Mouse (Mus musculus): Measurements from ENCODE around the gene Asna1.

The Asna1 gene

DNA sequence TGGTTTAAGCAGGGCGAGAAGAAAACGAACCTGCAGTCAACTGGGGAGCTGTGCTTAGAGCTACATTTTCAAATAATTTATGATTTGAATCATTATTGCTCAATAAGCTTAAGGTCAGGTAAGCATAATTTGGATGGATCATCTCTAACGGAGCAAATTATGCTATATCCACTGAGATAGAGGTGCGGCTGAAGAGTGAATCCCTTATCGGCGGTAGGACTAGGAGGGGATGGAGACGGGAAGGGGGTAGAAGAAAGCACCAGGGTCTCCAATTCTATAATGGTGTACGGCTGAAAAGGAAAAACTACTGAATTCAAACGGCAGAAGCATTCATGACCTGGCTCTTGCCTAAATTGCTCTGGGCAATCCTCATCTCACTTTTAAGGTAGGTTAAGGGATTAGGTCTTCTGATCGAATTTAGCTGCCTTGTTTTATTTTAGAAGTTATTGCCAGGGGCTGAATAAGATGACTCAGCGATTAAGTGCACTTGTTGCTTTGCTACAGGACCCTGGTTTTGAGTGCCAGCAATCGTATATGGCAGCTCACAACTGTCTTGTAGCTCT lies 10.2 kb upstream of the Asna1 start:
- DNase-seq (ENCODE audit: low spot score in 2 of 2), result no peak

DNA sequence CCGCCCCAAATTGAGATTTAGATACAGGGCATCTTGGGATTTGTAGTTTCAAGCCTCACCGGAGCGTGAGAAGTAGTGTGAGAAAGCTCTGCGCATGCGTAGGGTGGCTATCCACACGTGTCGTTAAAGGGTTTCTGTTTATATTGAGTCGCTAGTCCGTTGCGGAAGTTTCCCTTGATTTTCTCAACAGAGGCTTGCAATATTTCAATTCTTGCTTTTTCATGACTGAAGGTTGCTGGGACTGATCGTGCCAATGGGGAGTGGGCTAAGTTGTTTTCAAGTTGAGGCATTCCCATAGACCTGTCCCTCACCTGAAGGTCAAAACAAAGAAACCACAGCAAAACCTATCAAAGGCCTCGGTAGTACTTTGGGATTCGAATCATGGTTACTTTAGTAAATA lies 9.7 kb upstream of the Asna1 start:
- DNase-seq (ENCODE audit: low spot score in 2 of 2), result peak; percentile 55 to 73

DNA sequence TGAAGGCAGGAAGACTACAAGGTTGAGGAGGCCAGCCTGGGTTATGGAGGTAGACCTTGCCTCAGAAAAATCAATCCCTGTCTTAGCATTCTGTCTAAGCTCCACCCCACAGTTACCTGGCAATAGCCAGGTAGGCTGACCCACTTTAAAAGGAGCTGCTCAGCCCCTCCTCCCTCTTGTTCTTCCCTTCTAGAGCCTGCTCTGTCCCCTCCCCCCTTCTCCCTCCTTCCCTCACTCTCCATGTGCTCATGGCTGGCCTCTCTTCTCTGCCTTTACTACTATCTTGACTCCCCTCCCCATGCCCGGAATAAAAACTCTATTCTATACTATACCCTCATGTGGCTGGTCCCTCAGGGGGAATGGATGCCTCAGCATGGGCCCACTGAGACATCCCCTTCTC lies 8.8 kb upstream of the Asna1 start:
- no peak for DNase-seq (ENCODE audit: low spot score in 2 of 2)

DNA sequence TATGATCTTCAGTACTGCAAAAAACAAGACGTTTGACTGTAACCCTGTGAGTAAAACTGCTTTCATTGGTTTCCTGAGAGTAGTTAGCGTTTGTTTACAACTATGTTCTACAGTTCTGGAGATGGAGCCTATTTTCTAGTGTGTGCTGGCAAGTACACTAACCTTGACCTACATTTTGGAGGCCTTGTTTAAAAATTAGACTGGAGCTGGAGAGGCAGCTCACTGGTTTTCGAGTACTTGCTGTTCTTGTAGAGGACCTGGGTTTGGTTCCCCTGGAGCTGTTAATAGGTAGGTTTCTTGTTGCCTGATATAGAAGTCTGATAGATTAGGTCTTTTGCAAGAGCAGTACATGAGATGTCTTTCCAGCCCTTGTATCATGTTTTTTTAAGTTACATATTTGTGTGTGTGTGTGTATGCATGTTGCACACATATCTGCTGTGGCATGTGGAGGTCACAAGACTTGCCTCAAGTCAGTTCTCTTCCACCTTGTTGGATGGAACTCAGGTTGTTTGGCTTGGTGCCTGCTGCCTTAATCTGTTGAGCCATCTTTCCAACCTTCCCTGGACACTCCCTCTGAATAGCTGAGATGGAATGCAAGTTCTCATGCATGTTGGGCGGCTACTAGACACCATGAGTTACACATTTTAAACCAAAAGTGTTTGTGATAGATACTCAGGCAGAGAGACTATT lies 7.7 kb upstream of the Asna1 start:
- DNase-seq (ENCODE audit: low spot score in 2 of 2), result no peak

DNA sequence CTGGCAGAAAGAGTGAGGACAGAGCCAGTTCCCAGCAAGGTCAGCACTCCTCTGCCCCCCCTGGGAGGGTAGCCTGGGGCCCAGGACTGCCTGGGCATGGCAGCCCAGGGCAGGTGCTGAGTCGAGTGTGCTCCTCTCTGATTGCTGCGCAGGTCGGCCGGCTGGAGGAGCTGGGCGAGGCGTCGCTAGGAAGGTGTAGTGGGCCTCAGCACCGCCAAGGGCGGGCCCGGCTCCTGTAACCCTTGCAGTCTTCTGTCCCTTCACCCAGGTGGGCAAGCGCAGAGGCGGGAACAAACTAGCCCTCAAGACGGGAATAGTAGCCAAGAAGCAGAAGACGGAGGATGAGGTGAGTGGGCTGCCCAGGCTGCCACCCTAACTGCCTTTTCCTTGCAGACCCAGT lies 4.2 kb upstream of the Asna1 start:
- DNase-seq (ENCODE audit: low spot score in 2 of 2), result no peak

DNA sequence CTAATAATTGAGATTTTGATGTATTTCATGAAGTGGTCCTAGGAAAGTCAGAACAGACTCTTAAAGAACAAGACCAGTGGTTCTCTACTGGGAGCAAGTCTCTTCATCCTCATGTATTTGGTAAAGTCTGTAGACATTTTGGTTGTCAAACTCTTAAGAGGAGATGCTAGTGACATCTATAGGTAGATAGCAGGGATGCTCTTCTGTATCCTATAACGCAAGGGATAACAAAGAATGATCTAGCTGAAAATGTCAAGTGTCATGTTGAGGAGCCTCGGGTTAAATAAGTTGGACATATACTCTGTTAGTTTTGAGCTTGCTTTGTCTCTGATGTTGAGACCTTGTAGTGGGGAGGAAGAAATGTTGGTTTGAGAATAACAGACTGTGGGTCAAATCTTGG lies 2.8 kb upstream of the Asna1 start:
- no peak for DNase-seq (ENCODE audit: low spot score in 2 of 2)

DNA sequence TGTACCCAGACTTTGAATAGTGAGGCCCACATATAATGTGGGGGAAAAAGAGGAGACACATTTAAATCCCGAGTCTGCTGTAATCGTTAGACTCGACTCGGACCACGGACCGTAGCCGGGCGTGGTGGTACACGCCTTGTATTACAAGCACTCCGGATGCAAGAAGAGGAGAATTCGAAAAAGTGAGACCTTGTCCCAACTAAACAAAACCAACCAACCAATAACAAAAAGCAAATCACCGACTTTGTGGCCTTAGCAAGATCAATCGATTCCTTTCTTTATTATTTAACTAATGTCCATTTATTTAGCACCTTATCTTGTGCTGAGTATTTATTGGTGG lies 2.4 kb upstream of the Asna1 start:
- no peak for DNase-seq (ENCODE audit: low spot score in 2 of 2)

DNA sequence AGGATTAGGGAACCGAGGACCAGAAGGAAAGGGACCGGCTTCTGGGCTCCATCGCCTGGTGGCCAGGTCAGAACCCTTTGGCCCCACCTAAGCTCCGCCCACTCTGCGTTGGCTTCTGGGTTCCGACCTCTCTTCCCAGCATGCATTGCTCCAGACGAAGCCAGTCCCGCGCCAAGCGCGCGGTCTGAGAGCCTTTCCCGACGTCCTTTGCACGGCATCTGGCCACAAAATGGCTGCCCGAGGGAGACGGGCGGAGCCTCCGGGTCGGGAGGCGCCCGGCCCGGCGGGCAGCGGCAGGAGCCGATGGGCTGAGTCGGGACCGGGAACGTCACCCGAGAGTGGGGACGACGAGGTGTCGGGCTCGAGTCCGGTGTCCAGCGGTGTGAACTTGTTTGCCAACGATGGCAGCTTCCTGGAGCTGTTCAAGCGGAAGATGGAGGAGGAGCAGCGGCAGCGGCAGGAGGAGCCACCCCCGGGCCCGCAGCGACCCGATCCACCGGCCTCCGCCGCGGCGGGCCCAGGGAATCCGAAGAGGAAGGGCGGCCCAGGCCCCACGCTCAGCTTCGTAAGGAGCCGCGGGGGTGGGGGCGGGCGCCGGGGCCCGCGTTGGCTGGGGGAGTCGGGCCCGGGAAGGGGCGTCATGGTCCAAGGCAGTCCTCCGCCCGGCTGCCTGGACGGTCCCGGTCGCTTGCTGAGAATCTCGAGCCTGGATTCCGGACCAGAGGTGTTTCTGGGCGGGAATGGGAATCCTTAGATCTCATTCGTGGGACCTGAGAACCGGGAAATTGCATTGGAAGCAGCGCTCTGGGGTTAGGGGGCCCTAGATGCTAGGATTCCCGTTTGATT lies 1.8 kb upstream of the Asna1 start, which contains the start of gene Trir:
Gene Trir, plus strand, starts transcription at position 154 of the 846 bp plus-strand sequence.
- DNase-seq (ENCODE audit: low spot score in 2 of 2), result peak; percentile 95

DNA sequence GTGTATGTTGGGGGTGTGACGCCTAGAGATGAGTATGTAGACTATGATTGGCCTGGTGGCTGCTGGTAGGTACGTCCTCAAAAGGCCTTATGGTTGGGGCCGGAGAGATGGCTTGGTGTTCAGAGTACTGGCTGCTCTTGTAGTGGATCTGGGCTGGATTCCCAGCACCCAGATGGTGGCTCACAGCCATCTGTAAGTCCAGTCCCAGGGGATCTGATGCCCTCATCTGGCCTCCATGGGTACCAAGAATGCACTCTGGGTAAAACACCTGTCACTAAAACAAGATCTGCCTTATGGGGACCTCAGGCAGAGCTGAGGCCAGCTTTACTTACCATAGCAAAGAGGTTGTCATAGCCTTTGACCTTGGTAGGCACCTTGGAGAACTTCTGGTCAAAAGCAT lies 1.2 kb downstream of the Asna1 start:
- DNase-seq (ENCODE audit: low spot score in 2 of 2), result no peak

DNA sequence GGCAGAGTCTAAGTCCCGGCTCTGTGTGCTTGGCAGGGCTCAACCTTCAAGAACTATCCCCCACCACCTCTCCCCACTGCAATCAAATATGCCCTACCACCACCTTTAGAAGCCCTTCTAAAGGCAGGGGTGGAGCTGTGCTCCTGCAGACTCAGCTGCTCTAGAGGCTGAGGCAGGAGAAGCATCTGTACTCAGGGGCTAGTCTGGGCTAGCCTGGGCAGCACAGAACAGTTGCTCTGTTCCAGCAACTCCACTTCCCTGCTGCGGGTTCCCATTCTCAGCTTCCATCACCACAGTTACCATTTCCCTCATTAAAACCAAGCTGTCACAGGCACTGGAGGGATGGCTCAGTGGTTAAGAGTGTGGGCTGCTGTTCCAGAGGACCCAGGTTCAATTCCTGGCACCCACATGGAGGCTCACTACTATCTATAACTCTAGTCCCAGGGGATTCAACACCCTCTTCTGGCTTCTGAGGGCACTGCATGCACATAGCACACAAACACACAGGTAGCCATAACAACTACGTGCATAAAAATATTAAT lies 3.5 kb downstream of the Asna1 start:
- no peak for DNase-seq (ENCODE audit: low spot score in 2 of 2)

DNA sequence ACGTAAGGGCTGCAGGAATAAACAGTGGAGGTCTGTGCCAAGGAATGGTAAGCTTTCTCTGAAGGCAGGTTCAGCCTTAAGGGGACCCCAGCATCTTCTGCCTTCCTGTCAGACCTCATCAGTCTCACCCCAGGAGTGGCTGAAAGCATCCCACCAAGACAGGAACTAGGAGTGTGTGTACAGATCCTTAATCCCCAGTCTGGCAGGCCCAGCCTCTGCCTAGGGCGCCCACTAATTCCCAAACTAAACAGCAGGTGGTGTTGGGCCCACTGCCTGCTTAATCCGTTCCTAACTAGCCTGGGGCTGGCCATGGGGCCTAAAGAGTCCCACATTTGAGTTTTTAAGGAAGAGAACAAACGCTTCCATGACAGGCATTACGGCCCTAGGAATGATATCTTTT lies 7.9 kb downstream of the Asna1 start:
- DNase-seq (ENCODE audit: low spot score in 2 of 2), result no peak

DNA sequence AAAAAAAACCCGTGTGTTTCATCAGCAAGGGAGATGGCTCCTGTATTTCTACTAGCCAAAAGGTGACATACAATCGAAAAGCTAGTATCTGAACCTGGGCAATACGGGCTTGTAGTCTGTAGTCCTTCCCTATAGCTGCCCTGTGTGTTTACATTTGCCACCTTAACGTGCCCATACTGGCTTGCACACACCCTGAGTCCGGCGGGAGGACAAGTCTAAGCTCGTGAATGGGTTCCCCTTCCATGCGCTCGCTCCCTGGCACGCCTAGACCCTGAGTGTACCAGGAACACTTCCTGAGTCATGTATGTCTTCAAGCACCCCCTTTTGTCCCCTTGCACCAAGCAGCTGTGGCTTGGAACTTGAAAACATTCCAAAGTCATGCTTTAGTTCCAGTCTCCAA lies 8.4 kb downstream of the Asna1 start:
- no peak for DNase-seq (ENCODE audit: low spot score in 2 of 2)

DNA sequence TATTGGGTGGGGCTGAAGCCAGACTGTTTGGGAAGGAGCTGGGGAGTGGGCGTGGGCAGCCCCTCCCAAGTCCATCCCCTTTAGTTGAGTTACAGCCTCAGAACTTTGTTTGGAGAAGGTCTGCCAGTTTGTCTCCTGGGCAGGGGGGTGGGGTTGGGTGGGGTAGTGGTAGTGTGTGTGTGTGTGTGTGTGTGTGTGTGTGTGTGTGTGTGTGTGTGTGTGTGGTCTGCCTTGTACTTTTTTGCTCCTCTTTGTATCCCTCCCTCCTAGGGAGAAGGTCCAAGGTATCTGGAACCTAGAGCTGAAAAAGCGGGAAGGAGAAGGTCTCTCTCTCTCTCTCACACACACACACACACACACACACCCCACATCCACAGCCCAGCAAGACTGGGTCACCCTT lies 10.7 kb downstream of the Asna1 start, which contains the start of gene Best2:
Gene Best2, minus strand, starts transcription at position 101 of the 400 bp plus-strand sequence.
- DNase-seq (ENCODE audit: low spot score in 2 of 2), result no peak

DNA sequence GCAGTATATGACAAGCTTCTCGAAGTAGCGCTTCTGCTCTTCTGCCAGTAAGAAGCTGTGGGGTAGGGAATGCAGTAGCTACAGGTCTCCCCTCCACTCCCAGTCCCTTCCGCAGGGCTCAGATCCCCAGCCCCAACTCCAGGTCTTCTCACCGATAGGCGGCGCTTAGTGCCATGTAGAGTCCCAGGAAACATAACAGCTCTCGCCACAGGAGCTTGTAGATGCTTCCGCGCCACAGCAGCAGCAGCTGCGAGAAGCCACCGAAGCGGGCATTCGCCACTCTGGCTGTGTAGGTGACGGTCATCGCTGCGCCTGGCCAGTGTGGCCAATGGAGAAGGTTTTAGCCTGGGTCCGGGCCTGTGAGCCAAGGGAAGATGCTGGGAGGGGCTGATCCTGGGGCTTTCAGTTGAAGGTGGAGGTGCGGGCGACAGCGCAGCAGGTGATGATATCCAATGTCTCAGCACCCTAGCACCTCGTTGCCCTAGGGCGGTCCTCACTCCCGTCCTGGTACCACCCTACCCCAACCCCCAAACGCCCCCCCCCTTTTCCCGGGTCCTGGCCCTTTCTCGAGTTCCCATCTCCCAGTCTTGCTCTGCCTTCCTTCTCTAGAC lies 11.7 kb downstream of the Asna1 start:
- DNase-seq (ENCODE audit: low spot score in 2 of 2), result peak; percentile 36 to 59

DNA sequence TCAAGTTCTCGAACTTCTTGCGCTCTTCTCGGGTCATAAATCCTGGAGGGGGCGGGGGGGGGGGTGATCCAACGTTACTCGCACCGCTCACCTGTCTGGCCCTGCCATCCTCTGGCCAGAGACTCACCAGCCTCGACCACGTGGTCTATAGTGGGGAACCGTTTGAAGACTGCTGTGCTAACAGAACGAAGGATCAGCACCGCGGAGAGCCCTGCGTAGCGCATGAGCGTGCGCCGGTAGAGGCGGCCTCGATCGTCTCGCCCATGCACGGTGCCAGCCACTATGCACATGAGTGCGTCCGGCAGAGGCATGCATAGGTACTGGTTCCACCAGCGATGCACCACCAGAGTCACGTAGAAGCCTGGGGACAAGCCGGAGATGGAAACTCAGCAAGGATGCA lies 13.8 kb downstream of the Asna1 start:
- no peak for DNase-seq (ENCODE audit: low spot score in 2 of 2)

DNA sequence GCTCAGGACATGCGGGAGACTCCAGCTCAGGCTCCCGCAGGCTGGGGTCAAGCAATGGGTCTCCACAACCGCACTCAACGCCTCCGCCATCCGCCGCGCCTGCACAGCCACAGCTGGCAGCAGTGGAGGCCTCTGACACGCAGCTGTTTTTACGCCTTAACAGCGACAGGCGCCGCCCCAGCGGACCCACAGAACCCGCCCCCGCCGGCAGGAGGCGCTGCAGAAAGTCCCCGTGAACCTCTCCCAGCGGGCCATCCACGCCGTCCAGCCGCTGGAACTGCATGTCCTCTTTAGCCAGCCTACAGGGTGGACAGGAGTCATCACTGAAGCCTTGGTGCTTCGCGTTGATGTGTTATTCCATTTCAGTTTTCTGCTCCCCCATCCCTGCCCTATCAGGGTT lies 17.4 kb downstream of the Asna1 start:
- DNase-seq (ENCODE audit: low spot score in 2 of 2), result peak in 1 of 2 experiments; percentile 60

DNA sequence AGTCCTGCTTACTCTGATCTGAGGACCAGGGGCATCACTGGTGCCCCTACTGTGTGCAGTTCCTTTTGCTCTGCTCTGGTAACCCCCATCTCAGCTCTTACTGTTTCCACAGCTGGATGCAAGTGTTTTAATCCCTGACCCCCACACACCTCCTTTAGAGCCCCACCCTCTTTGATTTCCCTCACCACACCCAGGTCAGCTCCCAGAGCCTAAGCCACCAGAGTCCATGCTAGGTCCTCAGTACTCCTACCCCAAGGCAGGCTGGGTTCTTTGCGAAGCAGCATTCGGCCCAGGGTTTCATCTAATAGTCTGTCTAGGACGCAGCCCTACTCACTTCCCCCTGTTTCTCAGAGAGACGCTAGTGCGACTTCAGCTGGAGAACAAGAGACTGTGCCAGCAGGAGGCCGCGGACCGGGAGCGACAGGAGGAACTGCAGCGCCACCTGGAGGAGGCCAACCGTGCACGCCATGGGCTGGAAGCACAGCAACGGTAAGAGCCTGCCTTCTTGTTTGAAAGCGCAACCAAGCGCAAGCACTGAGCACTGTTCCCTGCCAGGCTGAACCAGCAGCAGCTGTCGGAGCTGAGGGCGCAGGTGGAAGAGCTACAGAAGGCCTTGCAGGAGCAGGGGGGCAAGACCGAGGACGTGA lies 27.3 kb downstream of the Asna1 start:
- peak; percentile 83 to 92 for DNase-seq (ENCODE audit: low spot score in 2 of 2)

DNA sequence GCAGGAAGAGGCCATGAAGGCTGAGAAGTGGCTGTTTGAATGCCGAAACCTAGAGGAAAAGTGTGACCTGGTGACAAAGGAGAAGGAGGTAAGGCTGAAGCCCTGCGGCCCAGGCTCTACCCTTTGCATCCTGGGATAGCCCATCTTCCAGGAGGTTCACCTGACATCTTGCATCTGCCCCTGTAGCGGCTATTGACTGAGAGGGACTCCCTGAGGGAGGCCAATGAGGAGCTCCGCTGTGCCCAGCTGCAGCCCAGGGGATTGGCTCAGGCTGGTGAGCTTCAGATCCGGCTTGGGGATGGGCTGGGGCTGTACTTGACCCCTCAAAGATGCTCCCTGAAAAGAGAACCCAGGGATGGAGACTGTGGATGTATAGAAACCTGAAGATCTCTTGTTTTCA lies 28.1 kb downstream of the Asna1 start:
- no peak for DNase-seq (ENCODE audit: low spot score in 2 of 2)

DNA sequence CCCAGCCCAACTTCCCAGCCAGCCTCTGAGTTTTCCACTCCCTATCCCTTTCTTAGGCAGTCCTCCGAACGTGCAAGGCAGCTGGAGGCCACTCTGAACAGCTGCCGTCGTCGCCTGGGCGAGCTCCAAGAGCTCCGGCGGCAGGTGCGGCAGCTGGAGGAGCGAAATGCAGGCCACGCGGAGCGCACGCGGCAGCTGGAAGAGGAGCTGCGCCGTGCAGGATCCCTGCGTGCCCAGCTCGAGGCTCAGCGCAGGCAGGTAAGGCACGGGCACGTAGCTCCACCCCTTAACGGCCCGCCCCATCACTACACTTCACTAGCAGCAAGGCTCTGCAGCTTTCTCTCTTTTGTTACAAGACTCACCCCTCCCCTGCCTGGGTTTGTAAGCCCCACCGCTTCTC lies 29.4 kb downstream of the Asna1 start:
- DNase-seq (ENCODE audit: low spot score in 2 of 2), result no peak

DNA sequence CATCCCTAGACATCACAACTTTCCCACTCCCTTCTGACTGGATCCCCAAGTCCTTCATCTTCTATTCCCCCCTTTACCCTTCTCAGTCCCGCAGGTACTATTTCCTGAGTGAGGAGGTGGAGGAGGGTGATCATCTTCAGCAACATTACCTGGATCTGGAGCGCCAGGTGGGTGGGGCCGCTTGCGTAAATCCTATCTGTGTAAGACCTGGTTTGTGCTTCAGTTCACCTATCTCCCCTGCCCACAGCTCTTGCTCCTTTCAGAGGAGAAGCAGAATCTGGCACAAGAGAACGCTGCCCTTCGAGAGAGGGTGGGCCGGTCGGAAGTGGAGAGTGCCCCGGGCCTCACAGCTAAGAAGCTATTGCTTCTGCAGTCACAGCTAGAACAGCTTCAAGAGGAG lies 30.7 kb downstream of the Asna1 start:
- no peak for DNase-seq (ENCODE audit: low spot score in 2 of 2)

DNA sequence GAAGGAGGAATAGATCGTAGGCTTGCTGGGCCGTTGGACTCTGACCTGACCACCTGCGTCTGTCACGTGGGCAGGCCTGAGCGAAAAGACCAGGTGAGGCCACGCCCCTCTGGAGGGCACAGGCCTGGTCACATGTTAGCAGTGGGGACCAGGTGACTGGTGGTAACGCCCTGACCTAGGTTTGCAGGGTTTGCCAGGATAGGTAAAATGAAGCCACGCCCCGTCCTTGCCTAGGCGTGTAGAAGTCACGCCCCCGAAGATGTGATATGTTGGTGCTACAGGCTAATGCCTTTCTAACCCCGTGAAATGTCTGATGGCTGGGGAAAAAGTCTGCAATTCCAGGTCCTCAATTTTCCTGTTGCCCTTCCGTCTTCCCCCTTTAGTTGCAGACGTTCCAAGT lies 34.2 kb downstream of the Asna1 start:
- no peak for DNase-seq (ENCODE audit: low spot score in 2 of 2)

DNA sequence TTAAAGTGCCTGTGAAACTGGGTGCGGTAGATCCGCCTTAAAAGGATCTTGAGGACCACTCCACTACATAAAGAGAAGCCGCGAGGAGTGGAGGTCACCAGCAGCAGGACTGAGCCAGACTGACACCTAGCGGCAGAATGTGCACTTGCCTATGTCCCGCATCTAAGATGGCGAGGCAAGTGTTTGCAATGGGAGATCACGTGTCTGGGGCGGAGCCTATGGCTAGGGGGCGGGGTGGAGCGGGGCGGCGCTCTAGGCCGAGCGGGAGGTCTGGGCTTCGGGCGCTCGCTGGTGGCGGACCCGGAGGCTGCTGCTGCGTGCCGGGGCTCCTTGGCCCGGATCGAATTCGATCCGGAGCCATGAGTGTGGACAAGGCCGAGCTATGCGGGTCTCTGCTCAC lies 34.7 kb downstream of the Asna1 start, which contains the start of gene Hook2:
Gene Hook2, plus strand, starts transcription at position 255 of the 400 bp plus-strand sequence.
- DNase-seq (ENCODE audit: low spot score in 2 of 2), result peak; percentile 95 to 96
